Mouse (Mus musculus) megakaryocyte, adult 5-6 weeks (primary cell): ENCODE measurements around the gene Iqschfp. TPM values are rescaled to one million over a fixed set of nuclear protein-coding genes. Genes with fewer than 3 reads are reported as not detected.
"Not testable (repeated sequence)": the region's sequence is repeated elsewhere in the genome, so short reads cannot be mapped to it uniquely, and the experiment has no call there.

Experiments used
- ATAC-seq: 2 replicates; pipeline ENCODE4 v1.8.0; 2016; ENCODE audit warnings: mild to moderate bottlenecking, inconsistent platforms; ENCODE audit not compliant: poor library complexity, severe bottlenecking
- total RNA-seq, 2 experiments: library from RNA; stranded (forward) in 1 of 2; stranded (reverse) in 1 of 2; fragments of 153-499, 151-499 nt in 1 of 2; fragments of 221-1000, 200-1000 nt in 1 of 2; gene quantifications; 2 replicates each; pipeline versions ENCODE4 v1.2.3 to v1.2.4; 2015 to 2017

Gene Iqschfp
- total RNA-seq, 2 experiments from 2014 or later: not detected

- ATAC-seq: no peak
Observed at GRCm38 (mm10) chr3:68064731-68065130, 172.7 kb downstream of the Iqschfp start, which contains the start of gene Schip1. Gene Schip1 (plus strand): TSS chr3:68064802.

GRCm38 (mm10) chr3:68071395-68072386, 179.7 kb downstream of the Iqschfp start:
- no peak for ATAC-seq

- ATAC-seq: no peak
Observed at GRCm38 (mm10) chr3:68077406-68077805, 185.4 kb downstream of the Iqschfp start.

- no peak for ATAC-seq
Observed at GRCm38 (mm10) chr3:68085024-68085423, 193.0 kb downstream of the Iqschfp start.

- no peak for ATAC-seq
Observed at GRCm38 (mm10) chr3:68092108-68092507, 200.1 kb downstream of the Iqschfp start.

- no peak for ATAC-seq
Observed at GRCm38 (mm10) chr3:68096724-68097431, 204.8 kb downstream of the Iqschfp start.

GRCm38 (mm10) chr3:68099561-68099960, 207.5 kb downstream of the Iqschfp start:
- not testable (repeated sequence) for ATAC-seq

GRCm38 (mm10) chr3:68101343-68101742, 209.3 kb downstream of the Iqschfp start:
- no peak for ATAC-seq

- ATAC-seq: no peak
Observed at GRCm38 (mm10) chr3:68105081-68105685, 213.2 kb downstream of the Iqschfp start.

GRCm38 (mm10) chr3:68121338-68121737, 229.3 kb downstream of the Iqschfp start:
- ATAC-seq: no peak

GRCm38 (mm10) chr3:68126284-68126856, 234.3 kb downstream of the Iqschfp start:
- ATAC-seq: no peak

GRCm38 (mm10) chr3:68130386-68130785, 238.4 kb downstream of the Iqschfp start:
- ATAC-seq: no peak

GRCm38 (mm10) chr3:68138833-68139627, 247.0 kb downstream of the Iqschfp start:
- ATAC-seq: no peak

- ATAC-seq: no peak
Observed at GRCm38 (mm10) chr3:68150688-68151087, 258.7 kb downstream of the Iqschfp start.

- no peak for ATAC-seq
Observed at GRCm38 (mm10) chr3:68160175-68160574, 268.1 kb downstream of the Iqschfp start.

- ATAC-seq: no peak
Observed at GRCm38 (mm10) chr3:68160760-68161159, 268.7 kb downstream of the Iqschfp start.

GRCm38 (mm10) chr3:68178248-68178647, 286.2 kb downstream of the Iqschfp start:
- ATAC-seq: no peak

- ATAC-seq: no peak
Observed at GRCm38 (mm10) chr3:68187471-68187870, 295.4 kb downstream of the Iqschfp start.

GRCm38 (mm10) chr3:68189100-68189499, 297.1 kb downstream of the Iqschfp start:
- no peak for ATAC-seq

- no peak for ATAC-seq
Observed at GRCm38 (mm10) chr3:68196933-68197332, 304.9 kb downstream of the Iqschfp start.
